Mouse (Mus musculus) heart, embryonic 10.5 days (tissue): ENCODE data around the gene Pde8a. TPM values are rescaled to one million over a fixed set of nuclear protein-coding genes. Genes with fewer than 3 reads are reported as not detected.
A peak's percentile ranks its signal among the peaks of the same experiment; 100 is the strongest.
"Not testable (repeated sequence)": the region's sequence is repeated elsewhere in the genome, so short reads cannot be mapped to it uniquely, and the experiment has no call there.

Source experiments
- DNase-seq: peaks from one replicate; pipeline ENCODE4 v3.0.0-alpha.2; 2017; ENCODE audit warnings: low spot score
- H3K27ac ChIP-seq: fragments of 300-500 bp; sonication (generic); 2 replicates; pipeline ENCODE4 v1.5.1; 2016; ENCODE audit warnings: mild to moderate bottlenecking
- H3K27me3 ChIP-seq: fragments of 300-500 bp; sonication (generic); 2 replicates; pipeline ENCODE4 v1.6.1; 2016; ENCODE audit warnings: mild to moderate bottlenecking; ENCODE audit not compliant: poor library complexity, insufficient read depth, severe bottlenecking
- H3K36me3 ChIP-seq: fragments of 300-500 bp; sonication (generic); 2 replicates; pipeline ENCODE4 v1.6.1; 2016; ENCODE audit warnings: mild to moderate bottlenecking, moderate library complexity
- H3K4me1 ChIP-seq: fragments of 300-500 bp; sonication (generic); 2 replicates; pipeline ENCODE4 v1.6.1; 2016; ENCODE audit warnings: mild to moderate bottlenecking
- H3K4me3 ChIP-seq: fragments of 300-500 bp; sonication (generic); 2 replicates; pipeline ENCODE4 v1.5.1; 2016; ENCODE audit warnings: mild to moderate bottlenecking, moderate library complexity
- H3K9me3 ChIP-seq: fragments of 300-500 bp; sonication (generic); 2 replicates; pipeline ENCODE4 v1.6.1; 2016; ENCODE audit warnings: mild to moderate bottlenecking, moderate library complexity
- WGBS: fragments of 180-500 bp; shearing (Covaris S2); methylation state at CpG from one replicate; pipeline ENCODE4 v1.1.7; 2016; 5-methylcytosine and 5-hydroxymethylcytosine counted together
- polyA plus RNA-seq: library from polyadenylated mRNA; unstranded; fragments of >200 nt; fragmentation: Nextera tagmentation; extraction: Ambion mirVana; gene quantifications from 2 replicates; pipeline ENCODE4 v1.2.1, GENCODE M21; 2016

Pde8a gene
- polyA plus RNA-seq, 1 experiment from 2014 or later, result 2.3 TPM

- H3K4me1 ChIP-seq, result no peaks in the 10 kb centered on the region
- H3K9me3 ChIP-seq, result no peaks in the 10 kb centered on the region
- WGBS, result 63% methylated on average over 9 of the region's 9 CpGs
- no peak overlapping the region for H3K27ac ChIP-seq
- no peaks in the 10 kb centered on the region for H3K27me3 ChIP-seq
- H3K36me3 ChIP-seq, result no peaks in the 10 kb centered on the region
- H3K4me3 ChIP-seq, result no peak overlapping the region
- DNase-seq, result no peak
Measured at GRCm38 (mm10) chr7:81189180-81189579, 24.2 kb upstream of the Pde8a start.

- Histone ChIP-seq H3K9me3 (no peaks in the 10 kb centered on the region), H3K4me3 (no peak overlapping the region), H3K27me3 (no peaks in the 10 kb centered on the region), H3K4me1 (peaks cover 11% of the 10 kb centered on the region), H3K27ac (no peak overlapping the region), H3K36me3 (no peaks in the 10 kb centered on the region)
- no peak for DNase-seq
- 36% methylated on average over 4 of the region's 4 CpGs for WGBS
Measured at GRCm38 (mm10) chr7:81195509-81195908, 17.9 kb upstream of the Pde8a start.

GRCm38 (mm10) chr7:81196796-81197195, 16.6 kb upstream of the Pde8a start:
- H3K36me3 ChIP-seq, result no peaks in the 10 kb centered on the region
- no peak for DNase-seq
- 56% methylated on average over 3 of the region's 3 CpGs for WGBS
- peaks cover 11% of the 10 kb centered on the region for H3K4me1 ChIP-seq
- H3K27ac ChIP-seq, result no peak overlapping the region
- H3K9me3 ChIP-seq, result no peaks in the 10 kb centered on the region
- no peak overlapping the region for H3K4me3 ChIP-seq
- no peaks in the 10 kb centered on the region for H3K27me3 ChIP-seq

- Histone ChIP-seq H3K4me3 (no peak overlapping the region), H3K27ac (no peak overlapping the region), H3K9me3 (no peaks in the 10 kb centered on the region), H3K36me3 (no peaks in the 10 kb centered on the region), H3K4me1 (peaks cover 12% of the 10 kb centered on the region), H3K27me3 (no peaks in the 10 kb centered on the region)
- 41% methylated on average over 4 of the region's 4 CpGs for WGBS
- DNase-seq, result no peak
Measured at GRCm38 (mm10) chr7:81198538-81198937, 14.9 kb upstream of the Pde8a start.

GRCm38 (mm10) chr7:81199109-81199508, 14.3 kb upstream of the Pde8a start:
- no peak overlapping the region for H3K27ac ChIP-seq
- 54% methylated on average over 5 of the region's 5 CpGs for WGBS
- DNase-seq, result no peak

GRCm38 (mm10) chr7:81199757-81200156, 13.6 kb upstream of the Pde8a start:
- H3K27ac ChIP-seq, result no peak overlapping the region
- H3K9me3 ChIP-seq, result no peaks in the 10 kb centered on the region
- no peaks in the 10 kb centered on the region for H3K36me3 ChIP-seq
- WGBS, result 67% methylated on average over 4 of the region's 4 CpGs
- no peaks in the 10 kb centered on the region for H3K27me3 ChIP-seq
- DNase-seq, result no peak
- no peak overlapping the region for H3K4me3 ChIP-seq
- H3K4me1 ChIP-seq, result peaks cover 15% of the 10 kb centered on the region

More at GRCm38 (mm10) chr7:81199109-81199508, 14.3 kb upstream of the Pde8a start:
- H3K9me3 ChIP-seq, result no peaks in the 10 kb centered on the region
- no peaks in the 10 kb centered on the region for H3K27me3 ChIP-seq
- H3K36me3 ChIP-seq, result no peaks in the 10 kb centered on the region
- peaks cover 15% of the 10 kb centered on the region for H3K4me1 ChIP-seq
- no peak overlapping the region for H3K4me3 ChIP-seq

- H3K9me3 ChIP-seq, result no peaks in the 10 kb centered on the region
- DNase-seq, result no peak
- peaks cover 15% of the 10 kb centered on the region for H3K4me1 ChIP-seq
- WGBS, result 58% methylated on average over 5 of the region's 5 CpGs
- no peaks in the 10 kb centered on the region for H3K27me3 ChIP-seq
- no peak overlapping the region for H3K4me3 ChIP-seq
- H3K36me3 ChIP-seq, result no peaks in the 10 kb centered on the region
- no peak overlapping the region for H3K27ac ChIP-seq
Measured at GRCm38 (mm10) chr7:81202389-81202788, 11.0 kb upstream of the Pde8a start.

- WGBS, result 73% methylated on average over 10 of the region's 10 CpGs
- H3K4me3 ChIP-seq, H3K27me3 ChIP-seq, DNase-seq, H3K9me3 ChIP-seq, H3K27ac ChIP-seq, H3K36me3 ChIP-seq: not testable (repeated sequence)
- H3K4me1 ChIP-seq, result peaks cover 10% of the 10 kb centered on the region
Measured at GRCm38 (mm10) chr7:81203576-81203975, 9.8 kb upstream of the Pde8a start.

GRCm38 (mm10) chr7:81208944-81209343, 4.5 kb upstream of the Pde8a start:
- Histone ChIP-seq H3K4me3 (no peak overlapping the region), H3K36me3 (no peaks in the 10 kb centered on the region), H3K9me3 (no peaks in the 10 kb centered on the region), H3K27ac (no peak overlapping the region), H3K27me3 (peaks cover 24% of the 10 kb centered on the region), H3K4me1 (peaks cover 41% of the 10 kb centered on the region)
- DNase-seq, result no peak
- WGBS, result 25% methylated on average over 6 of the region's 6 CpGs

- Histone ChIP-seq H3K4me3 (no peak overlapping the region), H3K9me3 (no peaks in the 10 kb centered on the region), H3K4me1 (peaks cover 46% of the 10 kb centered on the region), H3K27me3 (peaks cover 36% of the 10 kb centered on the region), H3K36me3 (no peaks in the 10 kb centered on the region), H3K27ac (no peak overlapping the region)
- 39% methylated on average over 12 of the region's 12 CpGs for WGBS
- DNase-seq, result no peak
Measured at GRCm38 (mm10) chr7:81209979-81210685, 3.3 kb upstream of the Pde8a start.

GRCm38 (mm10) chr7:81211760-81212159, 1.6 kb upstream of the Pde8a start:
- Histone ChIP-seq H3K9me3 (no peaks in the 10 kb centered on the region), H3K4me3 (peak overlapping the region; percentile 66), H3K4me1 (peaks cover 46% of the 10 kb centered on the region), H3K27ac (peak overlapping the region; percentile 86), H3K27me3 (peaks cover 49% of the 10 kb centered on the region), H3K36me3 (no peaks in the 10 kb centered on the region)
- DNase-seq, result no peak
- WGBS, result 3% methylated on average over 8 of the region's 8 CpGs

GRCm38 (mm10) chr7:81212261-81212681, 1.1 kb upstream of the Pde8a start:
- Histone ChIP-seq H3K36me3 (no peaks in the 10 kb centered on the region), H3K4me1 (peaks cover 46% of the 10 kb centered on the region), H3K27ac (peak overlapping the region; percentile 86), H3K4me3 (peak overlapping the region; percentile 66), H3K27me3 (peaks cover 49% of the 10 kb centered on the region), H3K9me3 (no peaks in the 10 kb centered on the region)
- DNase-seq, result peak; percentile 92
- WGBS, result 0% methylated on average over 22 of the region's 22 CpGs

- WGBS, result under 1% methylated on average over 57 of the region's 57 CpGs
- H3K36me3 ChIP-seq, result no peaks in the 10 kb centered on the region
- H3K27me3 ChIP-seq, result peaks cover 51% of the 10 kb centered on the region
- peak overlapping the region; percentile 66 for H3K4me3 ChIP-seq
- H3K4me1 ChIP-seq, result peaks cover 46% of the 10 kb centered on the region
- peak; percentile 95 for DNase-seq
- peak overlapping the region; percentile 86 for H3K27ac ChIP-seq
- no peaks in the 10 kb centered on the region for H3K9me3 ChIP-seq
Measured at GRCm38 (mm10) chr7:81212697-81213346, 574 bp upstream of the Pde8a start.
